Mouse (Mus musculus): ENCODE measurements around the gene Olfr1188. TPM values are rescaled to one million over a fixed set of nuclear protein-coding genes. Genes with fewer than 3 reads are reported as not detected.
"Not testable (repeated sequence)": the region's sequence is repeated elsewhere in the genome, so short reads cannot be mapped to it uniquely, and the experiment has no call there.

The Olfr1188 gene
- not detected in 2 replicates for polyA plus RNA-seq (2016; fragmentation: Nextera tagmentation; extraction: Ambion mirVana)

DNA sequence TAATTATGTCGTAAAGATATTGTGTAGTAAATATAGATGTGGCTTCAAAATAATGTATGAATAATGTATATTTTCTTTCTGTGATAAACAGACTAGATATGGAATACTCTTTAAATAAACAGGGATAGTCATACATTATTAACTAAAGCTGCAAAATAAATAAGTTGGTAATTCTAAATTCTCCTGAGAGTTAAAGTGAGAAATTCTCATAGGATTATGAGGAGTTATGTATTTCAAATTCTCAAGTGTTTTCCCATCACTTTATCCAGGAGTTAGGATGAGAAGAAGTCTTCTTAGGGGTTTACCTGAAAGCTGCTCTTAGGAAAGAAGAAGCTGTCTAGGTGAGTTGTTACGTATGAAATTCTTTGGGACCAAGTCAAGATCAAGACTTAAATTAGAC is at the start of gene Olfr1188:
TSS of gene Olfr1188 (plus strand) at position 301 of the 400 bp plus-strand sequence.
- H3K4me3 ChIP-seq: no peak within 1 kb of the TSS
- H3K9me3 ChIP-seq: no peaks in the 10 kb centered on the region
- H3K36me3 ChIP-seq (replicated peaks): no peaks in the 10 kb centered on the region
- DNase-seq (ENCODE audit: low spot score): no peak
- WGBS: 88% methylated on average over 2 of the region's 2 CpGs
- no peaks in the 10 kb centered on the region for H3K27me3 ChIP-seq (replicated peaks; ENCODE audit: low read depth, poor library complexity, severe bottlenecking)
- H3K4me1 ChIP-seq: no peaks in the 10 kb centered on the region
- H3K27ac ChIP-seq (replicated peaks): no peak within 1 kb of the TSS

DNA sequence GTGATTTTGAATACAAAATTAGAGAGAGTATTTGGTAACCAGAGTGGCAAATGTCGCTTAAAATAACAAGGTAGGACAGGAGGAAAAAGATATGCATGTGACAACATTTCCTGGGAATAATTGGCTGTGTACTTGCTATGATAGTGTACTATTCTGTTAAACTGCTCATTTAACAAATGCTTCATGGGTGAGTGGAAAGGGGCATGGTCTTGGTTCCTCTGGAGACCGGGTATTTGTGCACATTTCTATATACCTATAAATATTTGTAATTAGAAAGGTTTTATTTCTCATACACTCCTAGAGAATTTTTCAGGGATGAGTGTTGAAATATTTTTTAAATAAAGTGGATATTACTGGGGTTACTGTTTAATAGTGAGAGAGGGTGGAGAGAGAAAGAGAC is 38.5 kb upstream of the Olfr1188 start, which contains the start of gene Olfr1186:
TSS of gene Olfr1186 (plus strand) at position 301 of the 400 bp plus-strand sequence.
- no peak for DNase-seq (ENCODE audit: low spot score)
- Histone ChIP-seq H3K4me3 (no peak within 1 kb of the TSS), H3K27me3 (replicated peaks; ENCODE audit: low read depth, poor library complexity, severe bottlenecking) (no peaks in the 10 kb centered on the region), H3K27ac (replicated peaks) (no peak within 1 kb of the TSS), H3K36me3 (replicated peaks) (no peaks in the 10 kb centered on the region), H3K9me3 (no peaks in the 10 kb centered on the region), H3K4me1 (no peaks in the 10 kb centered on the region)
- 88% methylated on average over 2 of the region's 2 CpGs for WGBS

DNA sequence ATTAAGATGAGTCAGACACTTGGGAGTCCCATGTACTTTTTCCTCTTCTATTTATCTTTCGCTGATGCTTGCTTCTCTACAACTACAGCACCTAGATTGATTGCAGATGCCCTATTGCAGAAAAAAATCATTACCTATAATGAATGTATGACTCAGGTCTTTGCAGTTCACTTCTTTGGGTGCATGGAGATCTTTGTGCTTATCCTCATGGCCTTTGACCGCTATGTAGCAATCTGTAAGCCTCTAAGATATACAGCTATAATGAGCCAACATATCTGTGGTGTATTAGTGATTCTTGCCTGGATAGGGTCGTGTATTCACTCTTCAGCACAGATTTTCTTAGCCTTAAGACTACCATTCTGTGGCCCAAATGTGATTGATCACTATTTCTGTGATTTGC is 31.0 kb upstream of the Olfr1188 start:
- Histone ChIP-seq H3K27me3 (replicated peaks; ENCODE audit: low read depth, poor library complexity, severe bottlenecking) (no peaks in the 10 kb centered on the region), H3K4me1 (no peaks in the 10 kb centered on the region), H3K9me3 (no peaks in the 10 kb centered on the region), H3K4me3 (no peak overlapping the region), H3K36me3 (replicated peaks) (no peaks in the 10 kb centered on the region), H3K27ac (replicated peaks) (no peak overlapping the region)
- 75% methylated on average over 3 of the region's 3 CpGs for WGBS
- DNase-seq (ENCODE audit: low spot score): no peak

DNA sequence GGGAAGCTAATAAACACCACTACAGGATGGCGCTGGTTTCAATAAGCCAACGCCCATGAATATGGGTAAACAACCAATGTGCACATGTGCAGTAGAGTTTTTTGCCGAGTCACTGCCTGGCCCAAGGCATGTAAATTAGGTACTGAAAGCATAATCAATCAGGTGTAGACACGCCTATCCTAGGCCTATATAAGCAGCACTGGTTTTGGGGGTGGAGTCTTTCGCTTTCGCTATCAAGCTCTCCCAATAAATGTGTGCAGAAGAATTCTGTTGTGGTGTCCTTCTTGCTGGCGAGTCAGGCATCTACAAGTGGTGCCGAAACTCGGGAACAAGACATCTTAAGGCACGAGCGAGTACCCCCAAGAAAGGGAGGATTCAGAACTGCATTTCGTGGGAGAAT is 16.0 kb downstream of the Olfr1188 start:
- not testable (repeated sequence) for H3K36me3 ChIP-seq (replicated peaks); H3K27me3 ChIP-seq (replicated peaks; ENCODE audit: low read depth, poor library complexity, severe bottlenecking); H3K4me1 ChIP-seq; H3K27ac ChIP-seq (replicated peaks); H3K9me3 ChIP-seq; H3K4me3 ChIP-seq; DNase-seq (ENCODE audit: low spot score)
- 95% methylated on average over 12 of the region's 12 CpGs for WGBS

DNA sequence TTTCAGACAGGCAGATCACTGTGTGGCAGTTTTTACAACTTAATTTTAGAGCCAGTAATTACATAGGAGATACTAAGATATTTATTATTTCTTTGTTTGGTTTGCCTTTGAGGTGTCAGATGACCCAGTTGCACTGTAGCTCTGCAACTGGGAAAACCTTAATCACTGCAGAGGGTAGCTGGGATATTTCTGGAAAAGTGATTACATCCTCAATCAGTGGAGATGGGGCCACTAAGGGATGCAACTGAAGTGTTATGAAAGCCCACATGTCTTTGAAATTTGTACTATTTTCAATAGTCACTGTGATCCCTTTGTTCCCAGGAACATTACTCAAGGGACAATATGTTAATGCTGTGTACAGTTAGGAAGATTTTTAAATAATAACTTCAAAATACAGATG is 29.4 kb downstream of the Olfr1188 start, which contains the start of gene Olfr1189:
TSS of gene Olfr1189 (plus strand) at position 301 of the 400 bp plus-strand sequence.
- DNase-seq (ENCODE audit: low spot score): no peak
- H3K4me3 ChIP-seq: no peak within 1 kb of the TSS
- no peaks in the 10 kb centered on the region for H3K4me1 ChIP-seq
- H3K9me3 ChIP-seq: no peaks in the 10 kb centered on the region
- no peak within 1 kb of the TSS for H3K27ac ChIP-seq (replicated peaks)
- H3K27me3 ChIP-seq (replicated peaks; ENCODE audit: low read depth, poor library complexity, severe bottlenecking): no peaks in the 10 kb centered on the region
- H3K36me3 ChIP-seq (replicated peaks): no peaks in the 10 kb centered on the region

Other genes with a start within 250 kb of the Olfr1188 start
- gene Olfr1174-ps, start 241.8 kb upstream of the Olfr1188 start, polyA plus RNA-seq (2016; fragmentation: Nextera tagmentation; extraction: Ambion mirVana): not detected in 2 replicates
- not detected in 2 replicates for gene Olfr1175-ps, start 229.7 kb upstream of the Olfr1188 start, polyA plus RNA-seq (2016; fragmentation: Nextera tagmentation; extraction: Ambion mirVana)
- gene Olfr1176, start 220.2 kb upstream of the Olfr1188 start, polyA plus RNA-seq (2016; fragmentation: Nextera tagmentation; extraction: Ambion mirVana): not detected in 2 replicates
- gene Olfr1177-ps, start 210.4 kb upstream of the Olfr1188 start, polyA plus RNA-seq (2016; fragmentation: Nextera tagmentation; extraction: Ambion mirVana): not detected in 2 replicates
- gene Olfr1178, start 169.9 kb upstream of the Olfr1188 start, polyA plus RNA-seq (2016; fragmentation: Nextera tagmentation; extraction: Ambion mirVana): not detected in 2 replicates
- gene Olfr1179, start 150.5 kb upstream of the Olfr1188 start, polyA plus RNA-seq (2016; fragmentation: Nextera tagmentation; extraction: Ambion mirVana): not detected in 2 replicates
- gene Olfr1180, start 137.8 kb upstream of the Olfr1188 start, polyA plus RNA-seq (2016; fragmentation: Nextera tagmentation; extraction: Ambion mirVana): not detected in 2 replicates
- not detected in 2 replicates for gene Olfr1181, start 130.8 kb upstream of the Olfr1188 start, polyA plus RNA-seq (2016; fragmentation: Nextera tagmentation; extraction: Ambion mirVana)
- not detected in 2 replicates for gene Gm13757, start 107.8 kb upstream of the Olfr1188 start, polyA plus RNA-seq (2016; fragmentation: Nextera tagmentation; extraction: Ambion mirVana)
- not detected in 2 replicates for gene Olfr1183, start 102.1 kb upstream of the Olfr1188 start, polyA plus RNA-seq (2016; fragmentation: Nextera tagmentation; extraction: Ambion mirVana)
- gene Olfr1184, start 73.3 kb upstream of the Olfr1188 start, polyA plus RNA-seq (2016; fragmentation: Nextera tagmentation; extraction: Ambion mirVana): not detected in 2 replicates
- gene Olfr1185-ps1, start 63.6 kb upstream of the Olfr1188 start, polyA plus RNA-seq (2016; fragmentation: Nextera tagmentation; extraction: Ambion mirVana): not detected in 2 replicates
- gene Olfr1186, start 38.4 kb upstream of the Olfr1188 start, polyA plus RNA-seq (2016; fragmentation: Nextera tagmentation; extraction: Ambion mirVana): not detected in 2 replicates
- not detected in 2 replicates for gene Olfr1189, start 29.5 kb downstream of the Olfr1188 start, polyA plus RNA-seq (2016; fragmentation: Nextera tagmentation; extraction: Ambion mirVana)
- gene Olfr1191-ps1, start 83.6 kb downstream of the Olfr1188 start, polyA plus RNA-seq (2016; fragmentation: Nextera tagmentation; extraction: Ambion mirVana): not detected in 2 replicates
- gene Olfr1192-ps1, start 91.6 kb downstream of the Olfr1188 start, polyA plus RNA-seq (2016; fragmentation: Nextera tagmentation; extraction: Ambion mirVana): not detected in 2 replicates
- gene Olfr1193, start 118.7 kb downstream of the Olfr1188 start, polyA plus RNA-seq (2016; fragmentation: Nextera tagmentation; extraction: Ambion mirVana): not detected in 2 replicates
- gene Olfr1195, start 132.3 kb downstream of the Olfr1188 start, polyA plus RNA-seq (2016; fragmentation: Nextera tagmentation; extraction: Ambion mirVana): not detected in 2 replicates
- gene Olfr1196, start 147.7 kb downstream of the Olfr1188 start, polyA plus RNA-seq (2016; fragmentation: Nextera tagmentation; extraction: Ambion mirVana): not detected in 2 replicates
- gene Olfr1197, start 175.4 kb downstream of the Olfr1188 start, polyA plus RNA-seq (2016; fragmentation: Nextera tagmentation; extraction: Ambion mirVana): not detected in 2 replicates
- gene Olfr1198, start 194.4 kb downstream of the Olfr1188 start, polyA plus RNA-seq (2016; fragmentation: Nextera tagmentation; extraction: Ambion mirVana): not detected in 2 replicates
- not detected in 2 replicates for gene Olfr1199, start 203.5 kb downstream of the Olfr1188 start, polyA plus RNA-seq (2016; fragmentation: Nextera tagmentation; extraction: Ambion mirVana)
- not detected in 2 replicates for gene Olfr1200, start 213.6 kb downstream of the Olfr1188 start, polyA plus RNA-seq (2016; fragmentation: Nextera tagmentation; extraction: Ambion mirVana)
- gene Olfr1201, start 236.1 kb downstream of the Olfr1188 start, polyA plus RNA-seq (2016; fragmentation: Nextera tagmentation; extraction: Ambion mirVana): not detected in 2 replicates

All from embryonic facial prominence, embryonic 10.5 days (tissue).